8 mouse cellular contexts compared by ENCODE assay signal in genomic region chr10:19592556-19592955, GRCm38 (mm10). TPM values are rescaled to one million over a fixed set of nuclear protein-coding genes. Genes with fewer than 3 reads are reported as not detected.
DNase-seq lines count a peak whose midpoint lies in the region; ATAC-seq and TF ChIP-seq lines count a peak whose summit lies in the region.

No protein-coding gene starts in this region.

- TF ChIP-seq CTCF in lung, postnatal 0 days (IDR thresholded peaks at IDR 0.05), result no peak
- no peak for TF ChIP-seq CTCF in embryonic fibroblast, embryonic 13.5 days (IDR thresholded peaks at IDR 0.05; ENCODE audit: borderline replicate concordance, insufficient read depth, low read length)

- intact Hi-C loops in gastrocnemius, postnatal 14 days (cut with DNase I; ENCODE audit: low total_unique reads), result no loop called here

- H3K27me3 ChIP-seq in lung, postnatal 0 days (replicated peaks; ENCODE audit: insufficient read depth, low read length), result no peaks in the 10 kb centered on the region
- no peaks in the 10 kb centered on the region for H3K27me3 ChIP-seq in limb, embryonic 10.5 days (ENCODE audit: low read depth, poor library complexity, severe bottlenecking)

- ATAC-seq in lung, postnatal 0 days, result no peak

- peak overlapping the region; percentile 96 for H3K27ac ChIP-seq in lung, postnatal 0 days (ENCODE audit: low read length)
- no peak overlapping the region for H3K27ac ChIP-seq in embryonic fibroblast, embryonic 13.5 days (ENCODE audit: insufficient read depth, low read length)
- peak overlapping the region; percentile 93 for H3K27ac ChIP-seq in limb, embryonic 10.5 days

- 0% methylated on average over 3 of the region's 3 CpGs for WGBS in lung, postnatal 0 days
- WGBS in limb, embryonic 10.5 days, result 6% methylated on average over 3 of the region's 3 CpGs

- peaks cover 22% of the 10 kb centered on the region; the same call in 1 of the 2 replicates for H3K4me1 ChIP-seq in lung, postnatal 0 days (ENCODE audit: insufficient read depth, low read depth, low read length)
- H3K4me1 ChIP-seq in embryonic fibroblast, embryonic 13.5 days (ENCODE audit: control insufficient read depth, insufficient read depth, low read length), result peaks cover 8% of the 10 kb centered on the region
- peaks cover 11% of the 10 kb centered on the region for H3K4me1 ChIP-seq in limb, embryonic 10.5 days

- H3K9me3 ChIP-seq in lung, postnatal 0 days (ENCODE audit: low read length), result no peaks in the 10 kb centered on the region
- H3K9me3 ChIP-seq in limb, embryonic 10.5 days (replicated peaks), result no peaks in the 10 kb centered on the region

- peak overlapping the region; percentile 90 for H3K9ac ChIP-seq in lung, postnatal 0 days (replicated peaks; ENCODE audit: low read depth)

- peak overlapping the region; percentile 83 for H3K4me3 ChIP-seq in lung, postnatal 0 days (ENCODE audit: low read depth, low read length)
- peak overlapping the region; percentile 80 for H3K4me3 ChIP-seq in embryonic fibroblast, embryonic 13.5 days (ENCODE audit: insufficient read depth, low read length)
- H3K4me3 ChIP-seq in limb, embryonic 10.5 days, result peak overlapping the region; percentile 71

- H3K4me2 ChIP-seq in lung, postnatal 0 days (replicated peaks; ENCODE audit: low read depth, low read length), result peak overlapping the region; percentile 47

- no peak for TF ChIP-seq POLR2A in embryonic fibroblast, embryonic 13.5 days (IDR thresholded peaks at IDR 0.05; ENCODE audit: low read depth, low read length)

- H3K36me3 ChIP-seq in lung, postnatal 0 days (ENCODE audit: insufficient read depth, low read length), result no peaks in the 10 kb centered on the region
- no peaks in the 10 kb centered on the region for H3K36me3 ChIP-seq in limb, embryonic 10.5 days

- no peak for TF ChIP-seq EP300 in lung, postnatal 0 days (IDR thresholded peaks at IDR 0.05)

- DNase-seq in lung, postnatal 0 days (ENCODE audit: low spot score), result peak; percentile 29
- DNase-seq in lung, postnatal 14 days, result no peak
- DNase-seq in limb, embryonic 10.5 days (ENCODE audit: low spot score), result no peak
- peak; percentile 9 for DNase-seq in retina, adult 2 months (ENCODE audit: low read depth, low spot score)
- no peak for DNase-seq in spleen, postnatal 36 days (ENCODE audit: low spot score in 2 of 2)
- no peak for DNase-seq in cerebellum, postnatal 4 days (ENCODE audit: low spot score in 2 of 2)
- DNase-seq in gastrocnemius, postnatal 14 days, result no peak

RNA-seq across cellular contexts. Expression of gene Ifngr1, which starts 0.8 kb away (rescaled TPM):
- polyA plus RNA-seq in lung, postnatal 0 days (2015; fragmentation: Nextera tagmentation; extraction: Ambion mirVana), result 138 and 159 TPM in 2 replicates
- 40.4 and 44.0 TPM in 2 replicates for polyA plus RNA-seq in embryonic fibroblast, embryonic 13.5 days (2011; ENCODE audit: insufficient read length, low read depth, missing spikeins)
- 28.1 and 34.6 TPM in 2 replicates for polyA plus RNA-seq in limb, embryonic 10.5 days (2016; fragmentation: Nextera tagmentation; extraction: Ambion mirVana)
- 10 to 100 TPM; 30.3 to 46.9 TPM for total RNA-seq in gastrocnemius, postnatal 14 days (2021)

RNA-seq across cellular contexts. Expression of gene Il22ra2, which starts 29.2 kb away (rescaled TPM):
- polyA plus RNA-seq in lung, postnatal 0 days (2015; fragmentation: Nextera tagmentation; extraction: Ambion mirVana), result 0.05 and 0.12 TPM in 2 replicates
- not detected in 2 replicates for polyA plus RNA-seq in embryonic fibroblast, embryonic 13.5 days (2011; ENCODE audit: insufficient read length, low read depth, missing spikeins)
- polyA plus RNA-seq in limb, embryonic 10.5 days (2016; fragmentation: Nextera tagmentation; extraction: Ambion mirVana), result not detected in 2 replicates
- total RNA-seq in gastrocnemius, postnatal 14 days (2021), result not detected

Comparison
In these comparisons a context has a peak if more than half of its experiments do, and no peak if none do; other contexts are left out.
1. DNase-seq: peak in lung, postnatal 0 days (single experiment) and retina, adult 2 months (single experiment); none in lung, postnatal 14 days (single experiment), limb, embryonic 10.5 days (single experiment), spleen, postnatal 36 days (0 of 2), cerebellum, postnatal 4 days (0 of 2) and gastrocnemius, postnatal 14 days (single experiment).
2. Peak in every context shown above with its lines, with median percentiles within 50 percentile points of each other: H3K4me3 ChIP-seq.